Mouse (Mus musculus) liver, embryonic 14.5 days (tissue): ENCODE measurements around the gene Slc34a3. TPM values are rescaled to one million over a fixed set of nuclear protein-coding genes. Genes with fewer than 3 reads are reported as not detected.

Experiments used
- ATAC-seq: fragments of 200-750 bp; cut with Nextera tagmentation; 2 replicates; pipeline ENCODE4 v1.8.0; 2017; ENCODE audit warnings: moderate number of reproducible peaks, mild to moderate bottlenecking, moderate library complexity; ENCODE audit not compliant: insufficient read depth
- DNase-seq, 3 experiments: peaks; one replicate each; pipeline ENCODE4 v3.0.0-alpha.2; 2012 to 2013; ENCODE audit warnings: low read depth in 3 of 3, low spot score in 3 of 3
- H3K27ac ChIP-seq: fragments of 300-500 bp; sonication (generic); 2 replicates; pipeline ENCODE4 v1.5.1; 2014; ENCODE audit warnings: moderate library complexity, mild to moderate bottlenecking, control low read depth, inconsistent platforms
- H3K27me3 ChIP-seq: fragments of 300-500 bp; sonication (generic); 2 replicates; pipeline ENCODE4 v1.6.1; 2014; ENCODE audit warnings: mild to moderate bottlenecking, low read length, moderate library complexity; ENCODE audit not compliant: control insufficient read depth, insufficient read depth
- H3K36me3 ChIP-seq: fragments of 300-500 bp; sonication (generic); replicated peaks from 2 replicates; pipeline ENCODE4 v1.6.1; 2014; ENCODE audit warnings: low read depth; ENCODE audit not compliant: control insufficient read depth, insufficient read depth
- H3K4me1 ChIP-seq, 2 experiments: fragments of 200-500 bp in 1 of 2; fragments of 300-500 bp in 1 of 2; sonication (generic) in 1 of 2; replicated peaks; 2 replicates each; pipeline ENCODE4 v1.6.1; 2012 to 2014; ENCODE audit warnings: antibody characterized with exemption in 1 of 2, inconsistent platforms in 1 of 2, low read length in 1 of 2; ENCODE audit not compliant: control insufficient read depth in 2 of 2, insufficient read depth in 2 of 2
- H3K4me2 ChIP-seq: fragments of 300-500 bp; sonication (generic); 2 replicates; pipeline ENCODE4 v1.6.1; 2014; ENCODE audit warnings: low read depth, mild to moderate bottlenecking, control low read depth, moderate library complexity
- H3K4me3 ChIP-seq, 2 experiments: fragments of 200-500 bp in 1 of 2; fragments of 300-500 bp in 1 of 2; sonication (generic) in 1 of 2; 2 replicates each; pipeline ENCODE4 v1.5.1; 2012 to 2014; ENCODE audit warnings: low read depth in 2 of 2, low read length in 2 of 2, mild to moderate bottlenecking in 2 of 2, control low read depth in 1 of 2, inconsistent platforms in 1 of 2, moderate library complexity in 1 of 2; ENCODE audit not compliant: insufficient read depth in 1 of 2
- H3K9ac ChIP-seq: fragments of 300-500 bp; sonication (generic); replicated peaks from 2 replicates; pipeline ENCODE4 v1.6.1; 2014; ENCODE audit warnings: mild to moderate bottlenecking, control low read depth, moderate library complexity
- H3K9me3 ChIP-seq: fragments of 300-500 bp; sonication (generic); 2 replicates; pipeline ENCODE4 v1.6.1; 2016; ENCODE audit warnings: low read length, mixed read lengths; ENCODE audit not compliant: control insufficient read depth
- CTCF ChIP-seq: IDR thresholded peaks from 2 replicates; pipeline ENCODE4 v1.5.1; 2016; ENCODE audit warnings: antibody characterized with exemption, low read depth, control low read depth
- EP300 ChIP-seq: IDR thresholded peaks from 2 replicates; pipeline ENCODE4 v1.6.1; 2016; ENCODE audit warnings: antibody characterized with exemption, low read depth
- WGBS: fragments of 180-500 bp; shearing (Covaris S2); extraction: QIAGEN DNeasy Blood & Tissue Kit; methylation state at CpG from one replicate; pipeline ENCODE4 v1.1.7; 2014; ENCODE audit not compliant: insufficient replicate concordance; 5-methylcytosine and 5-hydroxymethylcytosine counted together
- polyA plus RNA-seq, 2 experiments: library from polyadenylated mRNA; depleted of rRNA in 1 of 2; stranded (reverse) in 1 of 2; unstranded in 1 of 2; fragments of >200 nt; fragmentation: Nextera tagmentation in 1 of 2; extraction: Ambion mirVana in 1 of 2; gene quantifications; 2 replicates each; pipeline versions ENCODE4 v1.2.1 to v1.2.3; 2012 to 2014

Slc34a3 gene
- polyA plus RNA-seq, 2 experiments, result 0.01 TPM; not detected in 1

- ATAC-seq (no peak), DNase-seq (no peak)
- Histone ChIP-seq H3K27me3 (peaks cover 17% of the 10 kb centered on the region), H3K27ac (no peak within 1 kb of the TSS), H3K9me3 (no peaks in the 10 kb centered on the region), H3K4me1 (peaks cover 3% of the 10 kb centered on the region in 2 experiments; a peak in 3 of 4 replicates), H3K4me2 (no peak within 1 kb of the TSS), H3K36me3 (peaks cover 4% of the 10 kb centered on the region; the same call in 1 of the 2 replicates), H3K9ac (no peak within 1 kb of the TSS), H3K4me3 (no peak within 1 kb of the TSS)
- 83% methylated on average over 10 of the region's 10 CpGs for WGBS
- TF ChIP-seq EP300 (no peak), CTCF (no peak)
These were observed 12.3 kb upstream of the Slc34a3 start, which contains the start of gene AL732309.1 for GRCm38 (mm10) chr2:25246183-25247072. Gene AL732309.1, minus strand, starts transcription at chr2:25246863.

- no peak for DNase-seq
- Histone ChIP-seq H3K4me2 (no peak overlapping the region), H3K4me3 (no peak overlapping the region), H3K36me3 (no peaks in the 10 kb centered on the region; the same call in 1 of the 2 replicates), H3K27me3 (peaks cover 22% of the 10 kb centered on the region), H3K9me3 (no peaks in the 10 kb centered on the region), H3K9ac (no peak overlapping the region), H3K4me1 (peaks cover 4 to 12% of the 10 kb centered on the region in 2 experiments), H3K27ac (no peak overlapping the region)
- no peak for ATAC-seq
- 79% methylated on average over 4 of the region's 4 CpGs for WGBS
- no peak for TF ChIP-seq CTCF
- TF ChIP-seq EP300, result no peak
These were observed 10.0 kb upstream of the Slc34a3 start for GRCm38 (mm10) chr2:25244144-25244543.

GRCm38 (mm10) chr2:25243342-25243741 lies 9.2 kb upstream of the Slc34a3 start:
- Histone ChIP-seq H3K27ac (no peak overlapping the region), H3K4me2 (no peak overlapping the region), H3K27me3 (peaks cover 22% of the 10 kb centered on the region), H3K4me1 (peaks cover 4 to 12% of the 10 kb centered on the region in 2 experiments), H3K36me3 (no peaks in the 10 kb centered on the region), H3K9ac (no peak overlapping the region), H3K4me3 (no peak overlapping the region), H3K9me3 (no peaks in the 10 kb centered on the region)
- ATAC-seq (no peak), DNase-seq (no peak)
- 67% methylated on average over 8 of the region's 8 CpGs for whole genome bisulfite sequencing
- TF ChIP-seq CTCF (no peak), EP300 (no peak)

- peaks cover 4 to 12% of the 10 kb centered on the region in 2 experiments for H3K4me1 ChIP-seq
- ATAC-seq (no peak), DNase-seq (no peak)
- peaks cover 22% of the 10 kb centered on the region for H3K27me3 ChIP-seq
- no peak within 1 kb of the TSS; the same call in 1 of the 2 replicates for H3K9ac ChIP-seq
- WGBS, result under 1% methylated on average over 59 of the region's 59 CpGs
- no peak within 1 kb of the TSS for H3K27ac ChIP-seq
- TF ChIP-seq EP300 (no peak), CTCF (no peak)
- no peaks in the 10 kb centered on the region for H3K9me3 ChIP-seq
- H3K4me3 ChIP-seq, result peak within 1 kb of the TSS; percentile 49 to 57
- no peaks in the 10 kb centered on the region for H3K36me3 ChIP-seq
- peak within 1 kb of the TSS; percentile 75 for H3K4me2 ChIP-seq
These were observed 7.9 kb upstream of the Slc34a3 start, which contains the start of the genes Rnf208 and Cysrt1 for GRCm38 (mm10) chr2:25242101-25242506. Gene Rnf208, plus strand, starts transcription at chr2:25242255. Gene Cysrt1, minus strand, starts transcription at chr2:25242452.

GRCm38 (mm10) chr2:25241438-25241775 lies 7.2 kb upstream of the Slc34a3 start:
- ATAC-seq (peak; percentile 27; the same call in 1 of the 2 replicates), DNase-seq (no peak)
- H3K4me1 ChIP-seq, result peaks cover 4 to 17% of the 10 kb centered on the region in 2 experiments
- no peak overlapping the region for H3K9ac ChIP-seq
- no peak for TF ChIP-seq CTCF
- TF ChIP-seq EP300, result no peak
- peak overlapping the region; percentile 75 for H3K4me2 ChIP-seq
- no peaks in the 10 kb centered on the region for H3K36me3 ChIP-seq
- H3K9me3 ChIP-seq, result no peaks in the 10 kb centered on the region
- H3K27me3 ChIP-seq, result peaks cover 22% of the 10 kb centered on the region
- H3K4me3 ChIP-seq, result peak overlapping the region; percentile 46 to 57; a peak in 3 of 4 replicates
- WGBS, result 13% methylated on average over 6 of the region's 6 CpGs
- H3K27ac ChIP-seq, result no peak overlapping the region
